Mouse (Mus musculus): ENCODE results near the gene Tuba8. TPM values are rescaled to one million over a fixed set of nuclear protein-coding genes. Genes with fewer than 3 reads are reported as not detected.

Gene Tuba8
- polyA plus RNA-seq, 1 experiment from 2014 or later = 5.4 TPM

DNA sequence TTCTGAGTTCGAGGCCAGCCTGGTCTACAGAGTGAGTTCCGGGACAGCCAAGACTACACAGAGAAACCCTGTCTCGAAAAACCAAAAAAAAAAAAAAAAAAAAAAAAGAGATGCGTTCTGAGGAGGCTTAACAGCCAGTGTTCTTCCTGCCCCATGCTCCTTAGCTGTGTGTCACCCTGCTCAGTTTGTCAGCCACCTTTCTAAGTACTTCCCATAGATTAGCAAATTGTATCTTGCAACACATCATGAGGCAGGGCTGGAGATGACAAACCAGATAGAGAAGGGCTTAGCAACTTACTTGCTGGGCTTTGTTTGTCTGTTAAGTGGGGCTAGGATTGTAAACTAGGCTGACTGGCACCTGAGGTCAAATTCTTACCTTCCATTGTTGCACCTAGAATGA, 10.0 kb upstream of the Tuba8 start:
- H3K4me3 ChIP-seq (replicated peaks) = no peak overlapping the region
- no peak for ATAC-seq (ENCODE audit: insufficient read depth)
- WGBS (ENCODE audit: insufficient replicate concordance) = 58% methylated on average over 4 of the region's 4 CpGs
- no peak overlapping the region for H3K27ac ChIP-seq (replicated peaks)
- peaks cover 5% of the 10 kb centered on the region; the same call in 1 of the 2 replicates for H3K36me3 ChIP-seq (replicated peaks)
- H3K9me3 ChIP-seq (replicated peaks) = no peaks in the 10 kb centered on the region
- H3K4me1 ChIP-seq (replicated peaks) = peaks cover 10% of the 10 kb centered on the region; the same call in 1 of the 2 replicates
- no peaks in the 10 kb centered on the region for H3K27me3 ChIP-seq
- no peak overlapping the region for H3K4me2 ChIP-seq
- H3K9ac ChIP-seq = no peak overlapping the region

DNA sequence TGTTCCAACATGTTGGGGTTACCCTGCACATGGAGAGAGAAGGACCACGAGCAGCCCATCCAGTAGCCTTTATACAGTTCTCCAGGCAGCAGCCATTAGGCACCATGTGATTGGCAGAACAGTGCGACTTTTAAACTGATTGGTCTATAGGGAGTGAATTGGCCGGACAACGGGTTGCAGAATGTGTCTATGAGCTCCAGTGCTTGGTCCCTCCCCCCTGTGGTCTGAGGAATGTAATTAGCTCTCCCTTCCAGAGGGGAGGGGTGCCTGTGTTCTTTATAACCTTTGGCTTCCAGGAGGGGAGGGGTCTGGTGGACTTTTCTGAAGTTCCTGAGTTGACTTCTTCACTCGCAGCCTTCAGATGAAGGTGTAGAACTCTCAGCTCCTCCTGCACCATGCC, 8.5 kb upstream of the Tuba8 start:
- WGBS (ENCODE audit: insufficient replicate concordance) = 74% methylated on average over 5 of the region's 5 CpGs

DNA sequence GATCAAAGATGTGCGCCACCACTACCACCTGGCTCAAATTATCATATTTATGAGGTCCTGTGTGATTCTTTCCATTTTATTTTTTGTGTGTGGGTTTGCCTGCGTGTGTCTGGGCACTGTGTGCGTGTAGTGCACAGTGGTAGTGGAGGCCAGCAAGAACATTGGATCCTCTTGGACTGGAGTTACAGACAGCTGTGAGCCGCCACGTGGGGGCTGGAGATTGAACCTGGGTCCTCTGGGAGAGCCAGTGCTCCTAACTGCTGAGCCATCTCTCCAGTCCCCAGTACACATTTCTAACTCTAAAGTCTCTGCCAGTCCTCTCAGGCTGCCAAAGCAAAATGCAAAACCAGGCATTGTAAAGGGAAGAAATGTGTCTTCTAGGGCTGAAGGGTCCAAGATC, 4.0 kb upstream of the Tuba8 start:
- H3K27me3 ChIP-seq = peaks cover 24% of the 10 kb centered on the region
- no peak overlapping the region for H3K9ac ChIP-seq
- H3K9me3 ChIP-seq (replicated peaks) = no peaks in the 10 kb centered on the region
- no peak overlapping the region for H3K4me2 ChIP-seq
- H3K36me3 ChIP-seq (replicated peaks) = no peaks in the 10 kb centered on the region
- H3K4me3 ChIP-seq (replicated peaks) = no peak overlapping the region
- WGBS (ENCODE audit: insufficient replicate concordance) = 69% methylated on average over 5 of the region's 5 CpGs
- H3K4me1 ChIP-seq (replicated peaks) = peaks cover 13% of the 10 kb centered on the region
- ATAC-seq (ENCODE audit: insufficient read depth) = no peak
- no peak overlapping the region for H3K27ac ChIP-seq (replicated peaks)

More for the DNA sequence above, 8.5 kb upstream of the Tuba8 start:
- H3K4me2 ChIP-seq = no peak overlapping the region
- no peak overlapping the region for H3K27ac ChIP-seq (replicated peaks)
- no peaks in the 10 kb centered on the region for H3K27me3 ChIP-seq
- H3K4me1 ChIP-seq (replicated peaks) = peaks cover 9% of the 10 kb centered on the region; the same call in 1 of the 2 replicates
- H3K4me3 ChIP-seq (replicated peaks) = no peak overlapping the region
- no peaks in the 10 kb centered on the region for H3K9me3 ChIP-seq (replicated peaks)
- ATAC-seq (ENCODE audit: insufficient read depth) = no peak
- no peak overlapping the region for H3K9ac ChIP-seq
- H3K36me3 ChIP-seq (replicated peaks) = no peaks in the 10 kb centered on the region

DNA sequence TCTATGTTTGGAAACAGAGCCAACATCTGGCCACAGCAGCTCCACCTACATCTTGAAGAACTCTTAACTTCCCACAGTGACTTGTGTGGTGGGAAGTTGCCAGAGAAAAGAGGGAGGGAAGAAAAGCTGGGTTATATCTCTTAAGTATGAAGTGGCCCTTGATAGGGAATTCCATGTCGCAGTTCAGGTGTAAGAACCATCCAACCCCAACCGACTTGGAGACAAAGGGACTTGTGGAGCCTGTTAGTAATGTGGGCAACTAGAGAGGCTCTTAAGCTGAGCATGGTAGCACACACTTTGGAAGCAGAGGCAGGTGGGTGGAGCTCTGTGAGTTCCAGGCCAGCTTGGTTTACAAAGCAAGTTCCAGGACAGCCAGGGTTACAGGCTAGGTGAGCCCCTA, 912 bp upstream of the Tuba8 start:
- no peak overlapping the region for H3K27ac ChIP-seq (replicated peaks)
- no peaks in the 10 kb centered on the region for H3K36me3 ChIP-seq (replicated peaks)
- H3K9me3 ChIP-seq (replicated peaks) = no peaks in the 10 kb centered on the region
- WGBS (ENCODE audit: insufficient replicate concordance) = 60% methylated on average over 2 of the region's 2 CpGs
- H3K9ac ChIP-seq = no peak overlapping the region
- H3K27me3 ChIP-seq = peaks cover 42% of the 10 kb centered on the region
- H3K4me2 ChIP-seq = no peak overlapping the region
- H3K4me1 ChIP-seq (replicated peaks) = peaks cover 18% of the 10 kb centered on the region
- no peak overlapping the region for H3K4me3 ChIP-seq (replicated peaks)
- no peak for ATAC-seq (ENCODE audit: insufficient read depth)

DNA sequence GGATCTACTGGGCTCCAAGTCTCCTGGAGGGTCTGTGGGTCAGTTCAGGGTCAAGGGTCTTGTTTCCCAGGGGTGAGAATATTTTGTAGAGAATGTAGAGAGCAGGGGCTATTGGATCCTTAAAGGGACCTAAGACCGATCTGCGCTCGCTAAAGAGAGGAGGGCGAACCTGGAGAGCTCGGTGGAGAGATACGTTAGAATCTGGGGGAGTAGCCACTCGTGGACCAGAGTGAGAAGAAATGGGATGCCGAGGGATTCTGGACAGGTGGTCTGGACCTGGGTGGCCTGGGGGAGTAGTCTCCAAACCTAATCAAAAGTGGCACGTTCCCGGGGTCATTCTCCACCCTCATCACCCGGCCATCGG, 412 bp downstream of the Tuba8 start:
- WGBS (ENCODE audit: insufficient replicate concordance) = 1% methylated on average over 12 of the region's 12 CpGs
- Histone ChIP-seq H3K36me3 (replicated peaks) (no peaks in the 10 kb centered on the region), H3K27ac (replicated peaks) (no peak overlapping the region), H3K4me1 (replicated peaks) (peaks cover 18% of the 10 kb centered on the region), H3K9me3 (replicated peaks) (no peaks in the 10 kb centered on the region), H3K9ac (peak overlapping the region; percentile 12; the same call in 1 of the 2 replicates), H3K4me3 (replicated peaks) (peak overlapping the region; percentile 48), H3K27me3 (peaks cover 45% of the 10 kb centered on the region), H3K4me2 (peak overlapping the region; percentile 68)
- peak; percentile 20; the same call in 1 of the 2 replicates for ATAC-seq (ENCODE audit: insufficient read depth)

DNA sequence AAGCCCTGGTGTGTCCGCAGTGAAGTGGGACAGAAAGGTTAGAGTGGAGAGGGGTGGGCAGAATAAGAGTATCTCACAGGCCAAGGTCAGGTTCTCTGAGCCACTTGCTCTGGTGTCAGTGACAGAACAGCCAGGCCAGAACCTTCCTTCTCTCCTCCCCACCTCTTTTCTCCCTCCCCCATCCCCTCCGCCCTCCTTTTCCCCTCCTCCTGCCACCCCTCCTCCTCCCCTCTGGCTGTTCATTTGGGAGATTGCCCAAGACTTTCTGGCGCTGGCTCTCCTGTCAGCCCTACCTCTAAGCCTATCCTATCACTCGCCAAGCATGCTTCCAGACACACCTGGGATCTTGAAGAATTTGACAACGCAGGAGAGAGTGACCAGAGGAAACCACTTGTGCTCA, 1.2 kb downstream of the Tuba8 start:
- H3K4me1 ChIP-seq (replicated peaks) = peaks cover 21% of the 10 kb centered on the region
- peak overlapping the region; percentile 48 for H3K4me3 ChIP-seq (replicated peaks)
- peak; percentile 21; the same call in 1 of the 2 replicates for ATAC-seq (ENCODE audit: insufficient read depth)
- H3K27ac ChIP-seq (replicated peaks) = no peak overlapping the region
- H3K27me3 ChIP-seq = peaks cover 45% of the 10 kb centered on the region
- no peaks in the 10 kb centered on the region for H3K9me3 ChIP-seq (replicated peaks)
- peak overlapping the region; percentile 68 for H3K4me2 ChIP-seq
- H3K9ac ChIP-seq = no peak overlapping the region
- no peaks in the 10 kb centered on the region for H3K36me3 ChIP-seq (replicated peaks)
- 6% methylated on average over 5 of the region's 5 CpGs for WGBS (ENCODE audit: insufficient replicate concordance)

DNA sequence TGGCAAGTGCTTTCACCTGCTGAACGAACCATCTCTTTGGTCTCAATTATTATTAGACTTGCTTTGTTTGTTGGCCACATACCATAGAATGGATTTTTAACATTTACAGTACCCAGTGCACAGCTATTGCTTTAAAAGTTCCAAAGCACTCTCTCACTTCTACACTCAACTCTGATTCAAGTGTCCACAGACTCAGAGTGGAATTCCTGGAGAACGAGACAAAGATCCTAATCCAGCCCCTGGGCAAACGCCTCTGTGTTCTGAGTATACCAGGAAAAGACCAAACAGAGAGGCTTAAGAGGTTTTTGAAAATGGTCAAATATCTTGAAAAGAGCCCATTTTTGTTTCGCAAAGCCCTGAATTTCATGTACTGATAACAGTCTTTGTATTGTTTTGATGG, 2.5 kb downstream of the Tuba8 start:
- Histone ChIP-seq H3K4me3 (replicated peaks) (no peak overlapping the region), H3K27ac (replicated peaks) (no peak overlapping the region), H3K9me3 (replicated peaks) (no peaks in the 10 kb centered on the region), H3K4me1 (replicated peaks) (peaks cover 30% of the 10 kb centered on the region), H3K4me2 (no peak overlapping the region), H3K36me3 (replicated peaks) (no peaks in the 10 kb centered on the region), H3K27me3 (peaks cover 45% of the 10 kb centered on the region), H3K9ac (no peak overlapping the region)
- no peak for ATAC-seq (ENCODE audit: insufficient read depth)
- WGBS (ENCODE audit: insufficient replicate concordance) = 58% methylated on average over 4 of the region's 4 CpGs

DNA sequence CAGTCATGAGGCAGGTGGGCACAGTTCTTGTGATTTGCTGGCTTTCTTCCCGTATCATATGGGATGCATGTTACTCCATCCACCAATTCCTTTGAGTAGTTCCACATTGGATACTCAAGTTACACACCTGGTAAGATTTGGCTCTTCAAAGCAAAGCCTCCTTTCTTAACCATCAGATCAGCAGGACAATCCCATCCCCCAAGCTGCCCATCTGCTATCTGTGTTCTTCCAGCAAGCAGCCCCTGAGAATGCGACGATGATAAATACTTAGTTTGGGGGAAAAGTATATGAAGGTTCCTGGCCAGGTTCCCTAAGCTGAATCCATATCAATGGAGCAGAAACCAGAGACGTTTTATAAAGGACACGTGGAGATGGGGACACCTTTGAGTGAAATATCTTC, 3.7 kb downstream of the Tuba8 start:
- Histone ChIP-seq H3K9ac (no peak overlapping the region), H3K27ac (replicated peaks) (no peak overlapping the region), H3K9me3 (replicated peaks) (no peaks in the 10 kb centered on the region), H3K27me3 (peaks cover 43% of the 10 kb centered on the region), H3K4me1 (replicated peaks) (peaks cover 32% of the 10 kb centered on the region), H3K36me3 (replicated peaks) (no peaks in the 10 kb centered on the region), H3K4me3 (replicated peaks) (no peak overlapping the region), H3K4me2 (no peak overlapping the region)
- 24% methylated on average over 5 of the region's 5 CpGs for WGBS (ENCODE audit: insufficient replicate concordance)
- ATAC-seq (ENCODE audit: insufficient read depth) = no peak

DNA sequence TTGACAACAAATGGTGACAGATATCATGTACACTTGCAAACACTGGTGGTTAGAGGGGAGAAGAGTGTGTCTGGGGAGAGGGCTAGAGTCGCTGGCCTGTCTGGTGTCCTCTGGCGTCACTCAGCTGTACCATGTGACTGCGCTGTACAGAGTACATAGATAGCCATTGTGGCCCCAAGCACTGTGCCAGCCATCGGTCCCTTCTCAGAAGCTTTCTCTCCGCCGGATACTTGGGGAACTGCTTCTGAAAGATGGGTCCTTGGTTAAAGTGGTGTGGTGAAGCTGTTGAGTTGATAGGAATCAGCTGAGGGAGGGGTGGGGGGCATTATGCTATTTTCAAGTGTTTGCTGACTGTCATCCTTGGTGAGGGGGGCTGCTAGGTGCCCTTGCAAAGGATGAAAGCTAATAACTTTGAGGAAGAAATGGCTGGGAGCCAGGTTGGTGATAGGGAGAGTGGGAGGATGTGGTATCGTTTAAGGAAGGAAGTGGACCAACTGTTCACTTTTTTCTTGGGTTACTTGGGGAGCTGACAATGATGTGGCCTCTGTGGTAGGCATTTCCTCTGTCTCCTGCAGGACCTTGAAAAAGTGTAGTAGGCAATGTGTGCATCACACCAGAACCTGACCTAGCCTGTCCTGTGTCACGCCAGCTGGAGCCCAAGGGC, 4.3 kb downstream of the Tuba8 start:
- ATAC-seq (ENCODE audit: insufficient read depth) = no peak
- H3K4me2 ChIP-seq = no peak overlapping the region
- H3K36me3 ChIP-seq (replicated peaks) = no peaks in the 10 kb centered on the region
- 8% methylated on average over 8 of the region's 8 CpGs for WGBS (ENCODE audit: insufficient replicate concordance)
- H3K4me3 ChIP-seq (replicated peaks) = no peak overlapping the region
- 0 out of 2 replicates have a peak overlapping the region, but pooled peaks have one; percentile 19 for H3K27ac ChIP-seq (replicated peaks)
- H3K9ac ChIP-seq = no peak overlapping the region
- peaks cover 28% of the 10 kb centered on the region for H3K4me1 ChIP-seq (replicated peaks)
- no peaks in the 10 kb centered on the region for H3K9me3 ChIP-seq (replicated peaks)
- H3K27me3 ChIP-seq = peaks cover 37% of the 10 kb centered on the region

DNA sequence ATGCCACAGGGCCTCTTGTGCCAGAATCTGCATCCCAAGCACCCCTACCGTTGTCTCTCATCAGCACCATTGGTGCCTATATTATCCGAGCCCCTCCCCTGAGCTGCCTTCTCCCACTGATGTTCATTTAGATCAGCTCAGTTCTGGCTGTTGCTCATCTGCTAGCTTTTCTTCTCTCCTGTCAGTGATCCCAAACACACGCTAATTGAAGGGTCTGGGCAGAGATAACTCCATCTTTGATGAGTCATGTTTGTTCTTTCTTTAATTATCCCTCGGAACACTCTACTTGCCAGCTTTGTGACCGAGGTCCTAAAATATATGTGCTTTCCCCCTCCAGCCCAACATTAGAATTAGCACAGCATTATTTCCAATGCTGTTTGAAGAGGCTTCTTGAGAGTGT, 4.8 kb downstream of the Tuba8 start:
- Histone ChIP-seq H3K36me3 (replicated peaks) (no peaks in the 10 kb centered on the region), H3K9me3 (replicated peaks) (no peaks in the 10 kb centered on the region), H3K4me2 (no peak overlapping the region), H3K27me3 (peaks cover 32% of the 10 kb centered on the region), H3K27ac (replicated peaks) (no peak overlapping the region), H3K4me1 (replicated peaks) (peaks cover 25% of the 10 kb centered on the region), H3K9ac (no peak overlapping the region), H3K4me3 (replicated peaks) (no peak overlapping the region)
- no peak for ATAC-seq (ENCODE audit: insufficient read depth)
- WGBS (ENCODE audit: insufficient replicate concordance) = 20% methylated on average over 5 of the region's 5 CpGs

DNA sequence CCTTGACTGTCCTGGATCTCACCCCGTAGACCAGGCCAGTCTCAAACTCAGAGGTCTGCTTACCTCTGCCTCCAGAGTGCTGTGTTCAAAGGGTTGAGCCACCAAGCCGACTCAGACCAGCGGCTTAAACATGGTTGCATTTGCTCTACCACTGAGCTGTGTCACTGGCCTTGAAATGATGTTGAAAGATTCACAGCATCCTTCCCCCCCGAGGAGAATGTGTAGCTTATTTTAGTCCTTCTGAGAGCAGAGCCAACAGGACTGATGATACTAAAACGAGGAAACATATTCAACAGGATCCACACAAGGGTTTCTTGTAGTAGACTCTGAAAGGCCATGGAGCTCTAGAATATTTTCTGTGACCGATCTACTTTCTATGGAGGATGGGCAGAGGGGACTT, 5.4 kb downstream of the Tuba8 start:
- Histone ChIP-seq H3K27me3 (peaks cover 26% of the 10 kb centered on the region), H3K4me3 (replicated peaks) (no peak overlapping the region), H3K4me2 (no peak overlapping the region), H3K4me1 (replicated peaks) (peaks cover 19% of the 10 kb centered on the region), H3K36me3 (replicated peaks) (no peaks in the 10 kb centered on the region), H3K9ac (no peak overlapping the region), H3K9me3 (replicated peaks) (no peaks in the 10 kb centered on the region), H3K27ac (replicated peaks) (no peak overlapping the region)
- 45% methylated on average over 6 of the region's 6 CpGs for WGBS (ENCODE audit: insufficient replicate concordance)
- ATAC-seq (ENCODE audit: insufficient read depth) = no peak

All from liver, embryonic 15.5 days (tissue).